Mouse (Mus musculus) limb, embryonic 14.5 days (tissue): ENCODE measurements around the gene Cnbd2. TPM values are rescaled to one million over a fixed set of nuclear protein-coding genes. Genes with fewer than 3 reads are reported as not detected.

ENCODE experiments used
- ATAC-seq: fragments of 200-750 bp; cut with Nextera tagmentation; 2 replicates; pipeline ENCODE4 v1.8.0; 2017; ENCODE audit warnings: low read depth, moderate number of reproducible peaks, moderate TSS enrichment; ENCODE audit not compliant: low FRiP score
- DNase-seq: peaks from one replicate; pipeline ENCODE4 v3.0.0-alpha.2; 2015; ENCODE audit warnings: low spot score
- H3K27ac ChIP-seq: fragments of 300-500 bp; sonication (generic); replicated peaks from 2 replicates; pipeline ENCODE4 v1.5.1; 2014; ENCODE audit warnings: low read depth, mild to moderate bottlenecking, low read length, moderate library complexity, mixed read lengths
- H3K27me3 ChIP-seq: fragments of 300-500 bp; sonication (generic); 2 replicates; pipeline ENCODE4 v1.6.1; 2014; ENCODE audit warnings: low read length, mixed read lengths; ENCODE audit not compliant: control insufficient read depth, insufficient read depth
- H3K36me3 ChIP-seq: fragments of 300-500 bp; sonication (generic); 2 replicates; pipeline ENCODE4 v1.6.1; 2014; ENCODE audit warnings: mild to moderate bottlenecking, low read length, moderate library complexity, mixed read lengths; ENCODE audit not compliant: control insufficient read depth, insufficient read depth
- H3K4me1 ChIP-seq: fragments of 300-500 bp; sonication (generic); 2 replicates; pipeline ENCODE4 v1.6.1; 2014; ENCODE audit warnings: antibody characterized with exemption, low read length, mixed read lengths; ENCODE audit not compliant: control insufficient read depth, insufficient read depth
- H3K4me2 ChIP-seq: fragments of 300-500 bp; sonication (generic); replicated peaks from 2 replicates; pipeline ENCODE4 v1.6.1; 2014; ENCODE audit warnings: low read depth, mild to moderate bottlenecking, low read length, moderate library complexity; ENCODE audit not compliant: severe bottlenecking
- H3K4me3 ChIP-seq: fragments of 300-500 bp; sonication (generic); replicated peaks from 2 replicates; pipeline ENCODE4 v1.5.1; 2014; ENCODE audit warnings: low read length
- H3K9ac ChIP-seq: fragments of 300-500 bp; sonication (generic); 2 replicates; pipeline ENCODE4 v1.6.1; 2014; ENCODE audit warnings: mild to moderate bottlenecking, low read depth, low read length, moderate library complexity; ENCODE audit not compliant: severe bottlenecking
- H3K9me3 ChIP-seq: fragments of 300-500 bp; sonication (generic); 2 replicates; pipeline ENCODE4 v1.6.1; 2016; ENCODE audit warnings: low read length; ENCODE audit not compliant: control insufficient read depth
- POLR2A ChIP-seq: fragments of 200-500 bp; IDR thresholded peaks from 2 replicates; pipeline ENCODE4 v1.8.0; 2012; ENCODE audit warnings: inconsistent platforms, mild to moderate bottlenecking, moderate library complexity, borderline replicate concordance; ENCODE audit not compliant: insufficient read depth, insufficient read length; ENCODE audit errors: extremely low read depth
- WGBS: fragments of 180-500 bp; shearing (Covaris S2); extraction: QIAGEN DNeasy Blood & Tissue Kit; methylation state at CpG from one replicate; pipeline ENCODE4 v1.1.7; 2014; 5-methylcytosine and 5-hydroxymethylcytosine counted together
- polyA plus RNA-seq, 2 experiments: library from polyadenylated mRNA; depleted of rRNA in 1 of 2; stranded (reverse) in 1 of 2; unstranded in 1 of 2; fragments of >200 nt; fragmentation: Nextera tagmentation in 1 of 2; extraction: Ambion mirVana in 1 of 2; gene quantifications; 2 replicates each; pipeline versions ENCODE4 v1.2.1 to v1.2.3; 2012 to 2014

Gene Cnbd2
- polyA plus RNA-seq, 2 experiments, result 2.2 to 4.6 TPM

DNA sequence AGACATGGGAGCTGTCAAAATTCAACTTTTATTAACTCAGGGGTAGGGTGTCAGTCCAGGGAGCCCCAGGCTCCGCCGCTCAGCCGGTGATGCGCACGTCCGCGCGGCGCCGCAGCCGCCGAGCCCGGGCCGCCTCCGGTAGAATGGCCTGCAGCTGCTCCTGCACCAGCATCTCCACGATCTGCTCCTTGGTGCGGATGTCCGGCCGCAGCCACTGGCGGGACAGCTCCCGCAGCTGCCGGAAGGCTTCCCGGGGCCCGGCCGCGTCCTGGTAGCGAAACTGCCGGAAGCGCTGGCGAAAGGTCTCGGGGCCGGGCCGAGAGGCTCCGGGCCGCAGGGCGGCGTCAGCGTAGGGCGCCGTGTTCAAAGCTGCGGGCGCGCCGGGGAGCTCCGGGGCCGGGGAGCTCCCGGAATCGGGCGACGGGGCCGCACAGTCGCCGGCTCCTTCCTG is 233 bp upstream of the Cnbd2 start:
- ATAC-seq, result peak; percentile 75
- under 1% methylated on average over 53 of the region's 53 CpGs for WGBS
- peak overlapping the region; percentile 80 for H3K4me2 ChIP-seq
- H3K36me3 ChIP-seq, result peaks cover 19% of the 10 kb centered on the region
- peak overlapping the region; percentile 91 for H3K9ac ChIP-seq
- H3K9me3 ChIP-seq, result no peaks in the 10 kb centered on the region
- DNase-seq, result peak; percentile 6
- no peaks in the 10 kb centered on the region for H3K27me3 ChIP-seq
- no peak for TF ChIP-seq POLR2A
- peak overlapping the region; percentile 94 for H3K27ac ChIP-seq
- H3K4me3 ChIP-seq, result peak overlapping the region; percentile 93
- H3K4me1 ChIP-seq, result peaks cover 7% of the 10 kb centered on the region

- no peak for TF ChIP-seq POLR2A
- DNase-seq (no peak), ATAC-seq (no peak)
- Histone ChIP-seq H3K4me1 (peaks cover 7% of the 10 kb centered on the region), H3K9me3 (no peaks in the 10 kb centered on the region), H3K27ac (no peak overlapping the region; the same call in 1 of the 2 replicates), H3K36me3 (peaks cover 7% of the 10 kb centered on the region), H3K4me3 (peak overlapping the region; percentile 93), H3K4me2 (peak overlapping the region; percentile 80), H3K9ac (peak overlapping the region; percentile 91; the same call in 1 of the 2 replicates), H3K27me3 (no peaks in the 10 kb centered on the region)
- 48% methylated on average over 3 of the region's 3 CpGs for WGBS
Observed at GRCm38 (mm10) chr2:156313153-156313552, 1.1 kb downstream of the Cnbd2 start.

GRCm38 (mm10) chr2:156314811-156315210 is 2.7 kb downstream of the Cnbd2 start:
- 93% methylated on average over 6 of the region's 6 CpGs for WGBS
- DNase-seq (no peak), ATAC-seq (no peak)
- H3K27ac ChIP-seq, result no peak overlapping the region
- peaks cover 7% of the 10 kb centered on the region for H3K4me1 ChIP-seq
- no peaks in the 10 kb centered on the region for H3K9me3 ChIP-seq
- H3K4me3 ChIP-seq, result no peak overlapping the region
- no peaks in the 10 kb centered on the region for H3K36me3 ChIP-seq
- no peak for TF ChIP-seq POLR2A
- no peak overlapping the region for H3K4me2 ChIP-seq
- no peak overlapping the region for H3K9ac ChIP-seq
- no peaks in the 10 kb centered on the region for H3K27me3 ChIP-seq

- no peaks in the 10 kb centered on the region for H3K27me3 ChIP-seq
- ATAC-seq, result no peak
- no peaks in the 10 kb centered on the region for H3K4me1 ChIP-seq
- H3K9ac ChIP-seq, result no peak overlapping the region
- H3K4me2 ChIP-seq, result no peak overlapping the region
- no peaks in the 10 kb centered on the region for H3K36me3 ChIP-seq
- no peak overlapping the region for H3K27ac ChIP-seq
- DNase-seq, result no peak
- H3K4me3 ChIP-seq, result no peak overlapping the region
- no peak for TF ChIP-seq POLR2A
- H3K9me3 ChIP-seq, result no peaks in the 10 kb centered on the region
Observed at GRCm38 (mm10) chr2:156318491-156318890, 6.4 kb downstream of the Cnbd2 start.

- H3K4me1 ChIP-seq, result no peaks in the 10 kb centered on the region
- no peak for TF ChIP-seq POLR2A
- no peaks in the 10 kb centered on the region for H3K9me3 ChIP-seq
- H3K4me3 ChIP-seq, result no peak overlapping the region
- no peak overlapping the region for H3K4me2 ChIP-seq
- H3K9ac ChIP-seq, result no peak overlapping the region
- DNase-seq (no peak), ATAC-seq (no peak)
- 89% methylated on average over 6 of the region's 6 CpGs for WGBS
- no peaks in the 10 kb centered on the region for H3K36me3 ChIP-seq
- H3K27ac ChIP-seq, result no peak overlapping the region
- no peaks in the 10 kb centered on the region for H3K27me3 ChIP-seq
Observed at GRCm38 (mm10) chr2:156321538-156321937, 9.4 kb downstream of the Cnbd2 start.

DNA sequence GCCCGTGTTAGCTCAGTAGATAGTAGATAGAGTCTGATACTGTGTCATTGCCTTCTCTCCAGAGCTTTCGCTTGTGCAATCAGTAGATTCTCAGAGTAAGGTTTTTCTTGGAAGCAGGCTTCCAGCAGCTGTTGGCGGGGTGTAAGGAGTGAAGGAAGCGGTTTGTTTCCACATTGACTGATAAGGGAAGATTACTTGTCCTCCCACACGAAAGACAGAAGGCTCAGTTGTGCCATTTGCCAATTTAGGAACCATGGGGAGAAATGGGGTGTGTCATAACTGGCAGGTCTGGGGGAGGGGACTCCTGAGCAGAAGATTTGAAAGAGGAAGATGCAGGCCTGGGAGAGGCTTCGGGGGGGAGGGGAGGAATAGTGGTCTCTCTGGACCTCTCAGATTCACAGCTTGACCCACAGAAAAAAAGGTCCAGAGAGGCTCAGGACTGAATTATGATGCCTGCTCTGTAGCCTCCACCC is 12.1 kb downstream of the Cnbd2 start:
- 72% methylated on average over 6 of the region's 6 CpGs for WGBS
- no peak for DNase-seq
- no peak for TF ChIP-seq POLR2A

More for the DNA sequence above, 12.1 kb downstream of the Cnbd2 start:
- H3K4me1 ChIP-seq, result no peaks in the 10 kb centered on the region
- no peak overlapping the region for H3K27ac ChIP-seq
- H3K4me2 ChIP-seq, result no peak overlapping the region
- no peaks in the 10 kb centered on the region for H3K27me3 ChIP-seq
- ATAC-seq, result no peak
- H3K9ac ChIP-seq, result no peak overlapping the region
- H3K4me3 ChIP-seq, result no peak overlapping the region
- H3K9me3 ChIP-seq, result no peaks in the 10 kb centered on the region
- no peaks in the 10 kb centered on the region for H3K36me3 ChIP-seq
